Mouse (Mus musculus) hindbrain, embryonic 14.5 days (tissue): Measurements from ENCODE around the gene Psmc3ip. TPM values are rescaled to one million over a fixed set of nuclear protein-coding genes. Genes with fewer than 3 reads are reported as not detected.

ENCODE experiments used
- ATAC-seq: fragments of 200-750 bp; cut with Nextera tagmentation; 2 replicates; pipeline ENCODE4 v1.8.0; 2017; ENCODE audit warnings: moderate number of reproducible peaks, mild to moderate bottlenecking, moderate TSS enrichment, moderate library complexity; ENCODE audit not compliant: low FRiP score
- DNase-seq: peaks from one replicate; pipeline ENCODE4 v3.0.0-alpha.2; 2015; ENCODE audit warnings: low spot score
- H3K27ac ChIP-seq: fragments of 300-500 bp; sonication (generic); 2 replicates; pipeline ENCODE4 v1.5.1; 2014; ENCODE audit warnings: mild to moderate bottlenecking, moderate library complexity
- H3K27me3 ChIP-seq: fragments of 300-500 bp; sonication (generic); 2 replicates; pipeline ENCODE4 v1.6.1; 2014; ENCODE audit warnings: mild to moderate bottlenecking, low read length, mixed read lengths; ENCODE audit not compliant: control insufficient read depth, insufficient read depth
- H3K36me3 ChIP-seq: fragments of 300-500 bp; sonication (generic); replicated peaks from 2 replicates; pipeline ENCODE4 v1.6.1; 2014; ENCODE audit not compliant: control insufficient read depth, insufficient read depth
- H3K4me1 ChIP-seq: fragments of 300-500 bp; sonication (generic); replicated peaks from 2 replicates; pipeline ENCODE4 v1.6.1; 2014; ENCODE audit warnings: antibody characterized with exemption, low read length, mixed read lengths; ENCODE audit not compliant: control insufficient read depth, insufficient read depth
- H3K4me2 ChIP-seq: fragments of 300-500 bp; sonication (generic); replicated peaks from 2 replicates; pipeline ENCODE4 v1.6.1; 2014; ENCODE audit warnings: mild to moderate bottlenecking, moderate library complexity
- H3K4me3 ChIP-seq: fragments of 300-500 bp; sonication (generic); replicated peaks from 2 replicates; pipeline ENCODE4 v1.5.1; 2014; ENCODE audit warnings: mild to moderate bottlenecking, low read length
- H3K9ac ChIP-seq: fragments of 300-500 bp; sonication (generic); 2 replicates; pipeline ENCODE4 v1.6.1; 2014
- H3K9me3 ChIP-seq: fragments of 300-500 bp; sonication (generic); 2 replicates; pipeline ENCODE4 v1.6.1; 2016; ENCODE audit warnings: low read length; ENCODE audit not compliant: control insufficient read depth
- WGBS: fragments of 180-500 bp; shearing (Covaris S2); extraction: QIAGEN DNeasy Blood & Tissue Kit; methylation state at CpG from one replicate; pipeline ENCODE4 v1.1.7; 2014; 5-methylcytosine and 5-hydroxymethylcytosine counted together
- polyA plus RNA-seq: library from polyadenylated mRNA; unstranded; fragments of >200 nt; fragmentation: Nextera tagmentation; extraction: Ambion mirVana; gene quantifications from 2 replicates; pipeline ENCODE4 v1.2.1, GENCODE M21; 2014

Psmc3ip gene
- polyA plus RNA-seq, 1 experiment from 2014 or later = 16.4 TPM

GRCm38 (mm10) chr11:101069391-101070188, 25.6 kb downstream of the Psmc3ip start, which contains the start of gene Naglu:
Naglu (plus strand) TSS chr11:101070012.
- no peaks in the 10 kb centered on the region for H3K36me3 ChIP-seq
- H3K4me3 ChIP-seq = peak within 1 kb of the TSS; percentile 74
- ATAC-seq (peak; percentile 86), DNase-seq (peak; percentile 88)
- H3K4me1 ChIP-seq = peaks cover 15% of the 10 kb centered on the region
- no peaks in the 10 kb centered on the region for H3K27me3 ChIP-seq
- peak within 1 kb of the TSS; percentile 85 for H3K9ac ChIP-seq
- H3K27ac ChIP-seq = peak within 1 kb of the TSS; percentile 72
- H3K4me2 ChIP-seq = peak within 1 kb of the TSS; percentile 88
- WGBS = 5% methylated on average over 35 of the region's 35 CpGs
- H3K9me3 ChIP-seq = no peaks in the 10 kb centered on the region

DNA sequence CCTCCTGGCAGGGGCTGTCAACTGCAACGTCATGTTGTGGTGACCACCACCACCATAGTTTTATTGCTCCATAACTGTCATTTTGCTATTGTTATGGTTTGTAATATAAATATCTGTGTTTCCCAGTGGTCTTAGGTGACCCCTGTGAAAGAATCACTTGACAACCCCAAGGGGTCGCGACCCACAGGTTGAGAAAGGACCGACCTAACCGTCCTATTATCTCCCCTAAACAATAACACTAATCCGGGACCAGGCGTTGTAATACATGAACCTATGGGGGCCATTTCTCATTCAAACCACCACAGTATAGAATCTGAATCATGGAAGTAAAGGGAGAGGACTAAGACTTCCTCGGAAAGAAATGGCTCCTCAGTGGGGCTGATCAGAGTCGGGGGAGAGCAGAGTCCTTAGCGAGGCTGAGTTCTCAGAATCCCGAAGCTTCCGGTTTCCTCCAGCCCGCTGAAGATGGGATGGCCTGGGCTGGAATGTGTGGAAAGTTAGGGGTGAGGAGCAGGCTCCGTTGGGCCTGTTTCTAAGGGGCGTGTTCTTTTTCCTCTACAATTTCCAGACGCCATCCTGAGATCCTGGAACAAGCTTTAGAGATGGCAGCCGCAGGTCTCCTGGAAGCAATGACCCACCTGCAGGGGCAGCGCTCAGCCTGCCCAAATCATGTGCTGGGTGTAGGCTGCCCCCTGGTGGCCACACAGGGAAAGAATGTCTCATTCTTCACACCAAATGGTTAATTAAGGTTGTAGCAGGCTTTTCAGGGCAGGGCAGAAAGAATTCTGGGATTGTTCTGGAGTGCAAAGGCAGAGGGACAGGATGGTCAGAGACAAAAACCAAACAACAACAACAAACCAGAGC, 28.5 kb downstream of the Psmc3ip start:
- Histone ChIP-seq H3K9me3 (no peaks in the 10 kb centered on the region), H3K36me3 (peaks cover 24% of the 10 kb centered on the region), H3K9ac (no peak overlapping the region), H3K4me3 (0 out of 2 replicates have a peak overlapping the region, but pooled peaks have one; percentile 8), H3K27ac (no peak overlapping the region), H3K4me1 (peaks cover 15% of the 10 kb centered on the region), H3K27me3 (no peaks in the 10 kb centered on the region), H3K4me2 (peak overlapping the region; percentile 47)
- 19% methylated on average over 18 of the region's 18 CpGs for WGBS
- DNase-seq = peak; percentile 83
- no peak for ATAC-seq

GRCm38 (mm10) chr11:101065002-101065401, 30.2 kb downstream of the Psmc3ip start:
- WGBS = 94% methylated on average over 9 of the region's 9 CpGs

DNA sequence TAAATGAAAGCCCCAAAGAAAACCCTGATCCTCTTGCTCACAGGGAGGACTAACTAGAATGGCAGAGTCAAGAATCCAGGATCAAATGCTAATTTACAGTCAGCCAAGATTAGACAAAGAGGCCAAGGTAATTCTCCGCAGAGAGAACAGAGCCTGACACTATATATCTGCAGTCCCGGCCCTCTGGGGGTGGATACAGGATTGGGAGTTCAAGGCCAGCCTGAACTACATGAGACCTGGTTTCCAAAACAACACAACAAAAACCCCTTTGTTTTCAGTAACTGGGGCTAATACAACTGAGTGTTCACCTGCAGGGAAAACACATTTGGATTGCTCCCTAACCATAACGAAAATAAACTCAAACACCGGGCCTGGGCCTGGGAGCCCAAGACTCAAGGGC, 30.8 kb downstream of the Psmc3ip start:
- DNase-seq = no peak
- no peak overlapping the region for H3K27ac ChIP-seq
- WGBS = 85% methylated on average over 4 of the region's 4 CpGs

More at GRCm38 (mm10) chr11:101065002-101065401, 30.2 kb downstream of the Psmc3ip start:
- DNase-seq (no peak), ATAC-seq (no peak)
- H3K4me1 ChIP-seq = peaks cover 5% of the 10 kb centered on the region; the same call in 1 of the 2 replicates
- H3K36me3 ChIP-seq = peaks cover 30% of the 10 kb centered on the region
- no peak overlapping the region for H3K9ac ChIP-seq
- H3K9me3 ChIP-seq = no peaks in the 10 kb centered on the region
- no peak overlapping the region for H3K4me3 ChIP-seq
- no peaks in the 10 kb centered on the region for H3K27me3 ChIP-seq
- H3K27ac ChIP-seq = no peak overlapping the region
- no peak overlapping the region for H3K4me2 ChIP-seq

DNA sequence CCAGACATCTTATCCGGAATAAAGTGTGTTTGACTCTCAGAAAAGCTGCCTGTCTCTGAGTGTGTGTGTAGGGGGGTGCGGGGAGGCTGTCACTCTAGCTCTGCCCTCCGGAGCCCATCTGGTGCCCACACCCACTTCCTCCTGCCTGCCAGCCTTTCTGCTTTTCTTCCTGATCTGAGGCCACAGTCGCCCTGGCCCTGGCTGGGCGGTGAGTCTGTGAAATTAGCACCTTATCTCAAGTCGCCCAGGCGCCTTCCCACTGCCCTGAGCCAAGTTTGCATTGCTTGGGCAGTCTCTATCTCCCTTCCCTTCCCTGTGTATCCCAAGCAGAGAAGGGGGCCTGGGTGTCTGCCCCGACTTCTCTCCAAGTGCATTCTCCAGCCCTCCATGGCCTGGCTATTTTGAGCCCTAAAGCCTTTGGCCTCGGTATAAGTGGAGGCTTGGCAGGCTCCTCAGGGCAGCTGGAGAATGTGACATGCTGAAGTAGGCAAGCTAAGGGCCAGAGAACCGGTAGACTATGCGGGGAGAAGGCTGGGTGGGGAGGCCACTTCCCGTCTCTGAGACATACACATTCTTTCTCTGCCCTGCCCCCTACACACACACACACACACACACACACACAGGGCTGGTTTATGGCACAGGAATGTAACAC, 31.4 kb downstream of the Psmc3ip start:
- Histone ChIP-seq H3K36me3 (peaks cover 42% of the 10 kb centered on the region), H3K4me1 (no peaks in the 10 kb centered on the region), H3K4me3 (no peak overlapping the region), H3K27ac (peak overlapping the region; percentile 38; the same call in 1 of the 2 replicates), H3K9ac (no peak overlapping the region), H3K27me3 (no peaks in the 10 kb centered on the region), H3K4me2 (no peak overlapping the region), H3K9me3 (no peaks in the 10 kb centered on the region)
- 62% methylated on average over 12 of the region's 12 CpGs for WGBS
- ATAC-seq (no peak), DNase-seq (no peak)

More for the DNA sequence above, 30.8 kb downstream of the Psmc3ip start:
- H3K9me3 ChIP-seq = no peaks in the 10 kb centered on the region
- H3K27me3 ChIP-seq = no peaks in the 10 kb centered on the region
- peaks cover 35% of the 10 kb centered on the region for H3K36me3 ChIP-seq
- peaks cover 4% of the 10 kb centered on the region; the same call in 1 of the 2 replicates for H3K4me1 ChIP-seq
- H3K4me3 ChIP-seq = no peak overlapping the region
- H3K9ac ChIP-seq = no peak overlapping the region
- no peak overlapping the region for H3K4me2 ChIP-seq
- no peak for ATAC-seq

DNA sequence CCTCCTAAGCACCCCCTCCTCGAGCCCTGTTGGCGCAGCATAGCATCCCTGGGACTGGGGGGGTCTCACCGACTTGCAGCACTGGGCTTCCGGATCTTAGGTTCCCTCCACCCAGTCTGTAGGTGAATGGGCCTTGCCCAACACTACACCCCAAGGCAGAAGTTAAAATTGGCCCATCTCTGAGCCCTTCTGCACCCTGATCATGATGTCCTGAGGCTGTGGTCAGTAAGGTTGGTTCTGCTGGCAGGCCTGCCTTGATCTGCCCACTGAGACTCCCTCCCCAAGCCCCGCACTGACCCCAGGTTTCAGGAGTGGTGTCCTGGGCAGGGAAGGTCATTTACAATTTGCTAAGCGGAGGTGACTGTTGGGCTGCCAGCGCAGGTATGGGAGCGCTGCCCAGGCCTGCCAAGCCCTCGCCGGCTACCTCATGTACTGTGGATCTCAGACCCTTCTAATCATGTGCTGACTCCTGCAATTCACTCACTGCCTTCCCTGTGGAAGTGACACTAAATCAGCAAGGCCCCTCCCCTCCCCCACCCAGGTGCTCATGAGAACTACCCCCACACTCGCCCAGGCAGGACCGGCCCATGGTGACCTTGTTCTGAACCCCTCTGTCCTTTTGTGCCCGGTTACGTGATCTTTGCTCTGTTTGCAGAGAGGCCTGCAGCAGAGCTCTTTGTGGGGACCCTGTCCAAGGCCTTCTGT, 32.1 kb downstream of the Psmc3ip start:
- Histone ChIP-seq H3K4me1 (no peaks in the 10 kb centered on the region), H3K9me3 (no peaks in the 10 kb centered on the region), H3K27ac (peak overlapping the region; percentile 38; the same call in 1 of the 2 replicates), H3K4me2 (no peak overlapping the region), H3K36me3 (peaks cover 49% of the 10 kb centered on the region), H3K9ac (no peak overlapping the region), H3K27me3 (no peaks in the 10 kb centered on the region), H3K4me3 (no peak overlapping the region)
- ATAC-seq = no peak
- WGBS = 77% methylated on average over 14 of the region's 14 CpGs
- no peak for DNase-seq

DNA sequence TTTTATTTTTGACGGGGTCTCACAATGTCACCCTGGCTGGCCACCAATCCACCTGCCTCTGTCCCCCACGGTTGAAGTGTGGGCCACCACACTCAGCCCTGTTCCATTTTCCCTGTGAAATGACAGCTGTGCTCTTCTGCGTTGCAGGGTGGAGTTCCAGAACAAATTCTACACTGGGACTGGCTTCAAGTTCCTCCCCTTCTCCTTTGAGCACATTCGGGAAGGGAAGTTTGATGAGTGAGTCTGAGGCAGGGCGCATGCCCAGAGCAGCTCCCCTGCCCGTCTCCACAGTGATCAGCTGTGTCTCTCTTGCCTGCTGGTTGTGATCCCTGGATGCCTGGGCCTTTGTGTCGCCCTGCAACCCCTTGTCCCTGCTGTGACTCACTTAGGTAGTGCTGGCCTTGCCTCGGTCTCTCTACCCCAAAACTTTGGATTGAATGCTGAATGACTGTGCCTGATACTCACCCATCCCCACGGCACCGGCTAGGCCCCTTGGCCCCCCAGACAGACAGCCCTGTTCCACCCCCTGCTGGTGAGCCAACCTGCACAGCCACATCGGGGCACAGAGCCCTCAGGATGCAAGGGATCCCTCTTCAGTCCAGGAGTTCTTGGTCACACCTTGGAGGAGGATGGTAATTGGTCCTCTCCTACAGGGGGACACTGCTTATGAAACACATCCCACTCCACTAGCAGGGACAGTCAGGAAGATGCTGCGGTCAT, 32.9 kb downstream of the Psmc3ip start:
- DNase-seq (no peak), ATAC-seq (no peak)
- WGBS = 76% methylated on average over 12 of the region's 12 CpGs
- no peaks in the 10 kb centered on the region for H3K4me1 ChIP-seq
- no peaks in the 10 kb centered on the region for H3K9me3 ChIP-seq
- H3K4me3 ChIP-seq = no peak overlapping the region
- H3K27ac ChIP-seq = no peak overlapping the region
- H3K36me3 ChIP-seq = peaks cover 55% of the 10 kb centered on the region
- no peak overlapping the region for H3K4me2 ChIP-seq
- no peaks in the 10 kb centered on the region for H3K27me3 ChIP-seq
- no peak overlapping the region for H3K9ac ChIP-seq

GRCm38 (mm10) chr11:101061049-101061448, 34.2 kb downstream of the Psmc3ip start:
- no peaks in the 10 kb centered on the region for H3K27me3 ChIP-seq
- H3K4me3 ChIP-seq = no peak overlapping the region
- H3K9ac ChIP-seq = no peak overlapping the region
- DNase-seq = no peak
- 89% methylated on average over 5 of the region's 5 CpGs for WGBS
- H3K4me1 ChIP-seq = no peaks in the 10 kb centered on the region
- ATAC-seq = no peak
- no peaks in the 10 kb centered on the region for H3K9me3 ChIP-seq
- H3K4me2 ChIP-seq = no peak overlapping the region
- H3K27ac ChIP-seq = no peak overlapping the region
- H3K36me3 ChIP-seq = peaks cover 65% of the 10 kb centered on the region
